Comparison of ENCODE assay signal across 8 mouse cellular contexts in genomic region chr5:136104511-136104910, GRCm38 (mm10). TPM values are rescaled to one million over a fixed set of nuclear protein-coding genes. Genes with fewer than 3 reads are reported as not detected.
DNase-seq lines count a peak whose midpoint lies in the region; ATAC-seq and TF ChIP-seq lines count a peak whose summit lies in the region.

No protein-coding gene starts in this region.

- no peak overlapping the region for H3K4me3 ChIP-seq in gastrocnemius, adult 2 months
- H3K4me3 ChIP-seq in midbrain, postnatal 0 days (ENCODE audit: low read depth, low read length) = no peak overlapping the region
- no peak overlapping the region for H3K4me3 ChIP-seq in midbrain, embryonic 16.5 days (ENCODE audit: low read depth, low read length)

- no peak for DNase-seq in gastrocnemius, adult 2 months
- no peak for DNase-seq in gastrocnemius, postnatal 4 days (ENCODE audit: low spot score in 2 of 2)
- DNase-seq in midbrain, postnatal 0 days (ENCODE audit: low spot score) = no peak
- DNase-seq in embryo, embryonic 10.5 days (ENCODE audit: low spot score) = peak; percentile 40
- peak; percentile 85 for DNase-seq in testis, postnatal 10 days (ENCODE audit: low spot score)
- no peak for DNase-seq in right cerebral cortex, postnatal 14 days

- H3K36me3 ChIP-seq in midbrain, postnatal 0 days (ENCODE audit: insufficient read depth, low read length) = peaks cover 9% of the 10 kb centered on the region; the same call in 1 of the 2 replicates
- peaks cover 3% of the 10 kb centered on the region; the same call in 1 of the 2 replicates for H3K36me3 ChIP-seq in midbrain, embryonic 16.5 days (ENCODE audit: control insufficient read depth, insufficient read depth, low read length)

- no peak overlapping the region for H3K27ac ChIP-seq in gastrocnemius, adult 2 months
- H3K27ac ChIP-seq in midbrain, postnatal 0 days (ENCODE audit: low read depth, low read length) = no peak overlapping the region
- H3K27ac ChIP-seq in midbrain, embryonic 16.5 days (ENCODE audit: low read length) = no peak overlapping the region

- TF ChIP-seq CTCF in gastrocnemius, adult 2 months (IDR thresholded peaks at IDR 0.05) = peak; percentile 57
- TF ChIP-seq CTCF in midbrain, postnatal 0 days (IDR thresholded peaks at IDR 0.05) = peak; percentile 67

- intact Hi-C loops in gastrocnemius, adult 2 months (cut with DNase I) = no loop called here

- H3K27me3 ChIP-seq in midbrain, postnatal 0 days (ENCODE audit: insufficient read depth, low read length) = no peaks in the 10 kb centered on the region
- no peaks in the 10 kb centered on the region for H3K27me3 ChIP-seq in midbrain, embryonic 16.5 days (ENCODE audit: control insufficient read depth, insufficient read depth, low read depth, low read length)

- no peak overlapping the region for H3K9ac ChIP-seq in midbrain, postnatal 0 days (replicated peaks; ENCODE audit: low read length, poor library complexity, severe bottlenecking)
- no peak overlapping the region for H3K9ac ChIP-seq in midbrain, embryonic 16.5 days (ENCODE audit: low read depth, low read length)

- H3K9me3 ChIP-seq in midbrain, postnatal 0 days (ENCODE audit: low read length) = no peaks in the 10 kb centered on the region
- H3K9me3 ChIP-seq in midbrain, embryonic 16.5 days (replicated peaks; ENCODE audit: control insufficient read depth, low read length, poor library complexity, severe bottlenecking) = no peaks in the 10 kb centered on the region

- H3K4me1 ChIP-seq in midbrain, postnatal 0 days (ENCODE audit: insufficient read depth, low read length) = no peaks in the 10 kb centered on the region
- H3K4me1 ChIP-seq in midbrain, embryonic 16.5 days (ENCODE audit: control insufficient read depth, insufficient read depth, low read length) = 0 out of 2 replicates have a peak, but pooled peaks cover 3% of the 10 kb centered on the region

- no peak overlapping the region for H3K4me2 ChIP-seq in midbrain, postnatal 0 days (ENCODE audit: low read depth, low read length, poor library complexity, severe bottlenecking)
- H3K4me2 ChIP-seq in midbrain, embryonic 16.5 days (ENCODE audit: low read length) = no peak overlapping the region

- WGBS in midbrain, postnatal 0 days = 83% methylated on average over 5 of the region's 5 CpGs
- 90% methylated on average over 5 of the region's 5 CpGs for WGBS in midbrain, embryonic 16.5 days

- no peak for ATAC-seq in midbrain, postnatal 0 days (ENCODE audit: low FRiP score)
- ATAC-seq in midbrain, embryonic 16.5 days = no peak
- no peak for ATAC-seq in frontal cortex, adult (ENCODE audit: low TSS enrichment)

RNA-seq across cellular contexts. Expression of gene Polr2j, which starts 11.9 kb away (rescaled TPM):
- total RNA-seq in gastrocnemius, adult 2 months (2021) = 10 to 100 TPM; 62.9 to 69.6 TPM
- 10 to 100 TPM; 81.3 to 86.7 TPM for total RNA-seq in gastrocnemius, postnatal 4 days (2021)
- 129 and 142 TPM in 2 replicates for total RNA-seq in midbrain, postnatal 0 days (2014; rRNA removed)
- polyA plus RNA-seq in midbrain, postnatal 0 days (2015; fragmentation: Nextera tagmentation; extraction: Ambion mirVana) = 230 and 237 TPM in 2 replicates
- polyA plus RNA-seq in midbrain, embryonic 16.5 days (2015; fragmentation: Nextera tagmentation; extraction: Ambion mirVana) = 190 and 194 TPM in 2 replicates

RNA-seq across cellular contexts. Expression of gene Rasa4, which starts 20.8 kb away (rescaled TPM):
- 10 to 100 TPM; 25.0 to 28.8 TPM for total RNA-seq in gastrocnemius, adult 2 months (2021)
- 1 to 10 TPM; 7.4 TPM for total RNA-seq in gastrocnemius, postnatal 4 days (2021)
- 30.6 and 31.3 TPM in 2 replicates for total RNA-seq in midbrain, postnatal 0 days (2014; rRNA removed)
- polyA plus RNA-seq in midbrain, postnatal 0 days (2015; fragmentation: Nextera tagmentation; extraction: Ambion mirVana) = 26.8 and 29.6 TPM in 2 replicates
- polyA plus RNA-seq in midbrain, embryonic 16.5 days (2015; fragmentation: Nextera tagmentation; extraction: Ambion mirVana) = 22.0 and 29.1 TPM in 2 replicates

RNA-seq across cellular contexts. Expression of gene Lrwd1, which starts 31.4 kb away (rescaled TPM):
- 1 to 10 TPM; 4.6 to 5.5 TPM for total RNA-seq in gastrocnemius, adult 2 months (2021)
- total RNA-seq in gastrocnemius, postnatal 4 days (2021) = 10 to 100 TPM; 10.2 to 11.7 TPM
- total RNA-seq in midbrain, postnatal 0 days (2014; rRNA removed) = 25.4 and 33.2 TPM in 2 replicates
- 16.3 and 16.5 TPM in 2 replicates for polyA plus RNA-seq in midbrain, postnatal 0 days (2015; fragmentation: Nextera tagmentation; extraction: Ambion mirVana)
- 27.1 and 28.1 TPM in 2 replicates for polyA plus RNA-seq in midbrain, embryonic 16.5 days (2015; fragmentation: Nextera tagmentation; extraction: Ambion mirVana)

RNA-seq across cellular contexts. Expression of gene Alkbh4, which starts 31.4 kb away (rescaled TPM):
- total RNA-seq in gastrocnemius, adult 2 months (2021) = 1 to 10 TPM; 4.4 to 5.7 TPM
- total RNA-seq in gastrocnemius, postnatal 4 days (2021) = 1 to 10 TPM; 8.4 to 8.6 TPM
- 16.7 and 21.2 TPM in 2 replicates for total RNA-seq in midbrain, postnatal 0 days (2014; rRNA removed)
- polyA plus RNA-seq in midbrain, postnatal 0 days (2015; fragmentation: Nextera tagmentation; extraction: Ambion mirVana) = 15.0 and 17.6 TPM in 2 replicates
- 20.4 and 20.5 TPM in 2 replicates for polyA plus RNA-seq in midbrain, embryonic 16.5 days (2015; fragmentation: Nextera tagmentation; extraction: Ambion mirVana)

RNA-seq across cellular contexts. Expression of gene Upk3bl, which starts 50.2 kb away (rescaled TPM):
- not detected for total RNA-seq in gastrocnemius, adult 2 months (2021)
- under 1 TPM; 0.26 to 0.66 TPM for total RNA-seq in gastrocnemius, postnatal 4 days (2021)
- total RNA-seq in midbrain, postnatal 0 days (2014; rRNA removed) = not detected in 2 replicates
- polyA plus RNA-seq in midbrain, postnatal 0 days (2015; fragmentation: Nextera tagmentation; extraction: Ambion mirVana) = not detected in 2 replicates
- polyA plus RNA-seq in midbrain, embryonic 16.5 days (2015; fragmentation: Nextera tagmentation; extraction: Ambion mirVana) = 0.19 TPM in 1 of 2 replicates, not detected in the other

Comparison
In these comparisons a context has a peak if more than half of its experiments do, and no peak if none do; other contexts are left out.
1. DNase-seq: peak in embryo, embryonic 10.5 days (single experiment) and testis, postnatal 10 days (single experiment); none in gastrocnemius, adult 2 months (single experiment), gastrocnemius, postnatal 4 days (0 of 2), midbrain, postnatal 0 days (single experiment) and right cerebral cortex, postnatal 14 days (single experiment).